Mouse (Mus musculus) cerebellum, adult 2 months (tissue): Measurements from ENCODE around the gene Hivep3.

Experiments
- CTCF ChIP-seq: fragments of 200-500 bp; IDR thresholded peaks from 2 replicates; pipeline ENCODE4 v1.5.1; 2011; ENCODE audit warnings: low read depth, mild to moderate bottlenecking, control low read depth, low read length, moderate library complexity, borderline replicate concordance; ENCODE audit not compliant: insufficient read depth
- POLR2A ChIP-seq: fragments of 200-500 bp; IDR thresholded peaks from 2 replicates; pipeline ENCODE4 v1.6.1; 2011; ENCODE audit warnings: low read length, control low read depth, borderline replicate concordance; ENCODE audit not compliant: insufficient read depth

- TF ChIP-seq CTCF (no peak), POLR2A (no peak)
Observed at GRCm38 (mm10) chr4:119761459-119762121, 28.0 kb downstream of the Hivep3 start.
